Mouse (Mus musculus) MEL (cell line): ENCODE measurements around the gene Olfr514. TPM values are rescaled to one million over a fixed set of nuclear protein-coding genes. Genes with fewer than 3 reads are reported as not detected.
"Not testable (repeated sequence)": the region's sequence is repeated elsewhere in the genome, so short reads cannot be mapped to it uniquely, and the experiment has no call there.

ENCODE experiments used
- DNase-seq: peaks from one replicate; pipeline ENCODE4 v3.0.0; 2011; ENCODE audit warnings: low read depth, low spot score
- H3K27ac ChIP-seq: 2 replicates; pipeline ENCODE4 v1.5.1; 2012; ENCODE audit warnings: low read depth, mild to moderate bottlenecking, control low read depth, low read length, moderate library complexity; ENCODE audit not compliant: control insufficient read depth
- H3K27me3 ChIP-seq, 2 experiments: fragments of 150-350 bp in 1 of 2; sonication (generic) in 1 of 2; 2 replicates each; pipeline ENCODE4 v1.6.1; 2012; ENCODE audit warnings: low read length in 2 of 2, mild to moderate bottlenecking in 2 of 2, improper control_type of control experiment in 1 of 2, moderate library complexity in 1 of 2; ENCODE audit not compliant: insufficient read depth in 2 of 2, control insufficient read depth in 1 of 2
- H3K36me3 ChIP-seq, 2 experiments: 2 replicates each; pipeline ENCODE4 v1.6.1; 2012 to 2014; ENCODE audit warnings: low read length in 2 of 2, improper control_type of control experiment in 1 of 2, inconsistent platforms in 1 of 2, mild to moderate bottlenecking in 1 of 2; ENCODE audit not compliant: insufficient read depth in 2 of 2, control insufficient read depth in 1 of 2
- H3K4me1 ChIP-seq, 2 experiments: fragments of 150-350 bp in 1 of 2; sonication (generic) in 1 of 2; 2 replicates each; pipeline ENCODE4 v1.6.1; 2012; ENCODE audit warnings: low read length in 2 of 2, improper control_type of control experiment in 1 of 2, mild to moderate bottlenecking in 1 of 2; ENCODE audit not compliant: insufficient read depth in 2 of 2, control insufficient read depth in 1 of 2
- H3K4me3 ChIP-seq, 2 experiments: fragments of 150-350 bp in 1 of 2; sonication (generic) in 1 of 2; 2 replicates each; pipeline ENCODE4 v1.5.1; 2012; ENCODE audit warnings: low read depth in 2 of 2, low read length in 2 of 2, mild to moderate bottlenecking in 2 of 2, moderate library complexity in 2 of 2, control low read depth in 1 of 2, improper control_type of control experiment in 1 of 2; ENCODE audit not compliant: control insufficient read depth in 1 of 2, insufficient read depth in 1 of 2
- H3K79me2 ChIP-seq: 2 replicates; pipeline ENCODE4 v1.6.1; 2012; ENCODE audit warnings: mild to moderate bottlenecking, low read length, moderate library complexity; ENCODE audit not compliant: control insufficient read depth, poor library complexity, insufficient read depth
- H3K9ac ChIP-seq: 2 replicates; pipeline ENCODE4 v1.6.1; 2012; ENCODE audit warnings: low read depth, mild to moderate bottlenecking, control low read depth, low read length, moderate library complexity; ENCODE audit not compliant: control insufficient read depth, poor library complexity, severe bottlenecking
- H3K9me3 ChIP-seq: fragments of 150-350 bp; sonication (generic); replicated peaks from 2 replicates; pipeline ENCODE4 v1.6.1; 2012; ENCODE audit warnings: mild to moderate bottlenecking, low read length, improper control_type of control experiment, moderate library complexity; ENCODE audit not compliant: insufficient read depth
- BHLHE40 ChIP-seq: IDR thresholded peaks from 2 replicates; pipeline ENCODE4 v1.6.1; 2012; ENCODE audit warnings: low read depth, mild to moderate bottlenecking, inconsistent platforms, low read length, improper control_type of control experiment, borderline replicate concordance
- CHD2 ChIP-seq: IDR thresholded peaks from 2 replicates; pipeline ENCODE4 v1.6.1; 2011; ENCODE audit warnings: low read length, improper control_type of control experiment
- CTCF ChIP-seq, 3 experiments: IDR thresholded peaks in 2 of 3; conservative IDR thresholded peaks in 1 of 3; 2 replicates each; pipeline ENCODE4 v1.5.1; 2011 to 2012; ENCODE audit warnings: low read length in 3 of 3, low read depth in 2 of 3, mild to moderate bottlenecking in 2 of 3, improper control_type of control experiment in 1 of 3, inconsistent platforms in 1 of 3, mixed read lengths in 1 of 3, moderate library complexity in 1 of 3; ENCODE audit not compliant: control insufficient read depth in 1 of 3, insufficient read depth in 1 of 3, poor library complexity in 1 of 3, severe bottlenecking in 1 of 3
- E2F4 ChIP-seq: IDR thresholded peaks from 2 replicates; pipeline ENCODE4 v1.6.1; 2011; ENCODE audit warnings: low read depth, low read length, improper control_type of control experiment, borderline replicate concordance
- EP300 ChIP-seq, 2 experiments: IDR thresholded peaks; 2 replicates each; pipeline ENCODE4 v1.6.1; 2011; ENCODE audit warnings: improper control_type of control experiment in 2 of 2, low read length in 2 of 2, low read depth in 1 of 2, mild to moderate bottlenecking in 1 of 2
- GABPA ChIP-seq: IDR thresholded peaks from 2 replicates; pipeline ENCODE4 v1.6.1; 2012; ENCODE audit warnings: low read depth, mild to moderate bottlenecking, inconsistent platforms, low read length, improper control_type of control experiment, moderate library complexity
- GATA1 ChIP-seq: IDR thresholded peaks from 2 replicates; pipeline ENCODE4 v1.6.1; 2011; ENCODE audit warnings: low read depth, low read length, improper control_type of control experiment
- HCFC1 ChIP-seq: IDR thresholded peaks from 2 replicates; pipeline ENCODE4 v1.6.1; 2012; ENCODE audit warnings: low read depth, mild to moderate bottlenecking, inconsistent platforms, low read length, improper control_type of control experiment, moderate library complexity
- MEF2A ChIP-seq: IDR thresholded peaks from 2 replicates; pipeline ENCODE4 v1.6.1; 2014; ENCODE audit warnings: low read depth, mild to moderate bottlenecking, inconsistent platforms, low read length, improper control_type of control experiment; ENCODE audit not compliant: poor library complexity, insufficient replicate concordance, severe bottlenecking; ENCODE audit errors: extremely low read depth
- MXI1 ChIP-seq: IDR thresholded peaks from 2 replicates; pipeline ENCODE4 v1.6.1; 2011; ENCODE audit warnings: mild to moderate bottlenecking, low read depth, low read length, improper control_type of control experiment
- MYB ChIP-seq: IDR thresholded peaks from 2 replicates; pipeline ENCODE4 v1.6.1; 2011; ENCODE audit warnings: mild to moderate bottlenecking, low read depth, low read length, improper control_type of control experiment
- MYC ChIP-seq: IDR thresholded peaks from 2 replicates; pipeline ENCODE4 v1.6.1; 2011; ENCODE audit warnings: low read depth, mild to moderate bottlenecking, low read length, improper control_type of control experiment, moderate library complexity
- POLR2A ChIP-seq, 2 experiments: IDR thresholded peaks; 2 replicates each; pipeline ENCODE4 v1.6.1; 2011 to 2012; ENCODE audit warnings: low read length in 2 of 2, mild to moderate bottlenecking in 2 of 2, control low read depth in 1 of 2, improper control_type of control experiment in 1 of 2, low read depth in 1 of 2, moderate library complexity in 1 of 2; ENCODE audit not compliant: control insufficient read depth in 1 of 2, insufficient read depth in 1 of 2, poor library complexity in 1 of 2
- POLR2AphosphoS2 ChIP-seq: IDR thresholded peaks from 2 replicates; pipeline ENCODE4 v1.6.1; 2011; ENCODE audit warnings: low read length, improper control_type of control experiment
- POLR2AphosphoS5 ChIP-seq: IDR thresholded peaks from 2 replicates; pipeline ENCODE4 v1.6.1; 2012; ENCODE audit warnings: low read depth, borderline replicate concordance, mild to moderate bottlenecking, inconsistent platforms, low read length, moderate library complexity, mixed read lengths
- RAD21 ChIP-seq: IDR thresholded peaks from 2 replicates; pipeline ENCODE4 v1.6.1; 2011; ENCODE audit warnings: mild to moderate bottlenecking, low read depth, low read length, improper control_type of control experiment
- RCOR1 ChIP-seq: IDR thresholded peaks from 2 replicates; pipeline ENCODE4 v1.6.1; 2012; ENCODE audit warnings: low read depth, mild to moderate bottlenecking, inconsistent platforms, low read length, improper control_type of control experiment
- SMC3 ChIP-seq: IDR thresholded peaks from 2 replicates; pipeline ENCODE4 v1.6.1; 2011; ENCODE audit warnings: low read depth, low read length, improper control_type of control experiment
- TAL1 ChIP-seq: IDR thresholded peaks from 2 replicates; pipeline ENCODE4 v1.6.1; 2012; ENCODE audit warnings: mild to moderate bottlenecking, inconsistent platforms, low read length, moderate library complexity, mixed read lengths
- TBP ChIP-seq: IDR thresholded peaks from 2 replicates; pipeline ENCODE4 v1.8.0; 2011; ENCODE audit warnings: low read depth, low read length, improper control_type of control experiment
- USF1 ChIP-seq: IDR thresholded peaks from 2 replicates; pipeline ENCODE4 v1.6.1; 2014; ENCODE audit warnings: low read depth, mild to moderate bottlenecking, inconsistent platforms, low read length, improper control_type of control experiment, moderate library complexity
- USF2 ChIP-seq, 2 experiments: IDR thresholded peaks; 2 replicates each; pipeline ENCODE4 v1.6.1; 2011 to 2012; ENCODE audit warnings: improper control_type of control experiment in 2 of 2, low read length in 2 of 2, borderline replicate concordance in 1 of 2, inconsistent platforms in 1 of 2, low read depth in 1 of 2, mild to moderate bottlenecking in 1 of 2; ENCODE audit not compliant: insufficient read depth in 1 of 2
- ZC3H11A ChIP-seq: IDR thresholded peaks from 2 replicates; pipeline ENCODE4 v1.6.1; 2012; ENCODE audit warnings: low read depth, mild to moderate bottlenecking, inconsistent platforms, low read length, improper control_type of control experiment
- ZMIZ1 ChIP-seq: IDR thresholded peaks from 2 replicates; pipeline ENCODE4 v1.6.1; 2012; ENCODE audit warnings: low read depth, mild to moderate bottlenecking, inconsistent platforms, low read length, improper control_type of control experiment, moderate library complexity
- polyA plus RNA-seq, 2 experiments: library from polyadenylated mRNA; stranded (reverse) in 1 of 2; unstranded in 1 of 2; fragments of >175 nt in 1 of 2; fragments of >200 nt in 1 of 2; gene quantifications; 2 replicates each; pipeline versions ENCODE4 v1.2.1 to v1.2.4; 2012; ENCODE audit warnings: low replicate concordance in 2 of 2, low read depth in 1 of 2; ENCODE audit not compliant: insufficient read length in 2 of 2, insufficient read depth in 1 of 2, missing spikeins in 1 of 2
- total RNA-seq: library from RNA; depleted of rRNA; stranded (reverse); fragments of 300-350 nt; gene quantifications from 2 replicates; pipeline ENCODE4 v1.2.3, GENCODE M21; 2012

The Olfr514 gene
- total and polyA plus RNA-seq, 3 experiments: not detected

GRCm38 (mm10) chr7:108850429-108850828 lies 24.6 kb upstream of the Olfr514 start, which contains the start of gene Olfr516:
TSS of gene Olfr516 (minus strand) at chr7:108850529.
- no peaks in the 10 kb centered on the region for H3K4me1 ChIP-seq
- H3K36me3 ChIP-seq: no peaks in the 10 kb centered on the region
- H3K27me3 ChIP-seq: no peaks in the 10 kb centered on the region
- no peak for DNase-seq
- TF ChIP-seq ZMIZ1 (no peak), CTCF (IDR thresholded peaks at IDR 0.05 in 2 of 3, conservative IDR thresholded peaks at IDR 0.05 in 1 of 3; ENCODE audit: control insufficient read depth in 1 of 3, insufficient read depth in 1 of 3, low read depth in 2 of 3, low read length in 3 of 3, poor library complexity in 1 of 3, severe bottlenecking in 1 of 3) (no peak), BHLHE40 (no peak), POLR2AphosphoS2 (no peak), RCOR1 (no peak), MXI1 (no peak), TAL1 (no peak), MYC (no peak)
- H3K9ac ChIP-seq: no peak within 1 kb of the TSS
- H3K79me2 ChIP-seq: no peaks in the 10 kb centered on the region
- H3K27ac ChIP-seq: no peak within 1 kb of the TSS
- H3K4me3 ChIP-seq: no peak within 1 kb of the TSS
- H3K9me3 ChIP-seq: no peaks in the 10 kb centered on the region

DNA sequence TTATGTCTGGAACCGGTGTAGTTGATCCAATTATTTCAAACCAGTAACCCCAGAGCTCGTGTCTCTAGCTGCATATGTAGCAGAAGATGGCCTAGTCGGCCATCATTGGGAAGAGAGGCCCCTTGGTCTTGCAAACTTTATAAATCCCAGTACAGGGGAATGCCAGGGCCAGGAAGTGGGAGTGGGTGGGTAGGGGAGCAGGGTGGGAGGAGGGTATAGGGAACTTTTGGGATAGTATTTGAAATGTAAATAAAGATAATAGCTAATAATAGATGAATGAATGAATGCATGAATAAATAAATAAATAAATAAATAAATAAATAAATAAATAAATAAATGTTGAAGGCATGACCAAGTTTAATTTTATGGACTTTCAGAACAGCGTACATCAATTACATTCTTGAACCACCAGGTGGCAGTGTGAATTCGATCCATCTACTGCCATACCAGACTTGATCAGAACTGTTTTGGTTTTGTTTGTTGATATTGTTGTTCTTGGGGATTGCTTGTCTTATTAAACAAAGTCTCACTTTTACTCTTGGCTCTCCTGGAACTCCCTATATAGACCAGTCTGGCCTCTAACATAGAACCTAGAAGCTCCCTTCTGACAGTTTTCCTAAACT lies 11.1 kb downstream of the Olfr514 start:
- DNase-seq: peak; percentile 57

DNA sequence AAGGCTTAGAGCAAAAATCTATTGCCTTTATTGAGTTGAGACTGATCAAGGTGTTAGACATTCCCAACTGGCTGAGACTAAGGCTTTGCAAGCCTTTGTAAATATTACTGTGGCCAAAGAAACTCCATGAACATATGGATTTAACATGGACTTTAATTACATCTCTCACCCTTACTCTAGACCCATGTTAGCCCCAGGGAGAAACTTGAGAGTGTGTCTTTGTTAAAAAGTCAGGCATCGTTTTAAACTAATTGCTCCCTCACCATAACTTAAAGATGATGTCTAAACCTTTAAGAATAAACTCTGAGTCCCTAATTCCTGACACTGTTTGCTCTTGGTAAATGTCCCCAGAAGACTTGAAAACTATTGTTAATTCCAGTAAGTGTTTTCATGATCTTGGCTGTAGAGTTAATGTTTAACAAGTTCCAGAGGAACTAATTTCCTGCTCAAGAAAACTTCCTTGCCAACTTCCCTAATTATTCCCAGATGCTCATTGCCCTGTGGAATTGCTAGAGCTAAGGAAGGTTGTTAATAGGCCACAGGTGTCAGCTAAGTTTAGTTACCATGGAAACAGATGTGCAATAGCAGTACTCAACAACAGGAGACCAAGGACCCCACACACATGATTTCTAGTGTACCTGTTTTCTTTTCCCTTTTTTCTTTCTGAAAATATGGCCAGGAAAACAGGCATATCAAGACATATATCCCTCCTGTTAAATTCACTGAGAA lies 28.4 kb downstream of the Olfr514 start:
- H3K9me3 ChIP-seq: no peaks in the 10 kb centered on the region
- H3K27ac ChIP-seq: no peak overlapping the region
- no peaks in the 10 kb centered on the region for H3K36me3 ChIP-seq
- H3K27me3 ChIP-seq: no peaks in the 10 kb centered on the region
- DNase-seq: no peak
- H3K4me1 ChIP-seq: no peaks in the 10 kb centered on the region
- H3K79me2 ChIP-seq: no peaks in the 10 kb centered on the region
- H3K9ac ChIP-seq: no peak overlapping the region
- no peak overlapping the region for H3K4me3 ChIP-seq
- TF ChIP-seq USF1 (no peak), BHLHE40 (no peak), ZMIZ1 (no peak), TBP (no peak), CHD2 (no peak), MYC (no peak), POLR2AphosphoS5 (no peak), GATA1 (no peak), HCFC1 (no peak), MYB (no peak), POLR2A (IDR thresholded peaks at IDR 0.05; ENCODE audit: control insufficient read depth in 1 of 2, insufficient read depth in 1 of 2, low read depth in 1 of 2, low read length in 2 of 2, poor library complexity in 1 of 2) (no peak), MEF2A (no peak), GABPA (no peak), USF2 (IDR thresholded peaks at IDR 0.05; ENCODE audit: borderline replicate concordance in 1 of 2, insufficient read depth in 1 of 2, low read depth in 1 of 2, low read length in 2 of 2) (no peak), EP300 (IDR thresholded peaks at IDR 0.05; ENCODE audit: low read depth in 1 of 2, low read length in 2 of 2) (no peak), E2F4 (no peak)

More for the DNA sequence above, 11.1 kb downstream of the Olfr514 start:
- not testable (repeated sequence) for H3K79me2 ChIP-seq, H3K4me1 ChIP-seq, H3K9me3 ChIP-seq, H3K4me3 ChIP-seq, H3K9ac ChIP-seq, H3K27me3 ChIP-seq, H3K36me3 ChIP-seq, H3K27ac ChIP-seq
- TF ChIP-seq CTCF (IDR thresholded peaks at IDR 0.05 in 2 of 3, conservative IDR thresholded peaks at IDR 0.05 in 1 of 3; ENCODE audit: control insufficient read depth in 1 of 3, insufficient read depth in 1 of 3, low read depth in 2 of 3, low read length in 3 of 3, poor library complexity in 1 of 3, severe bottlenecking in 1 of 3) (peak; percentile 2 to 71 (median 34); a peak in 3 of 6 replicates), ZC3H11A (peak; percentile 42; the same call in 1 of the 2 replicates), RAD21 (peak; percentile 63), SMC3 (peak; percentile 79)
